Mouse (Mus musculus) liver, embryonic 13.5 days (tissue): ENCODE results near the gene Arrdc1. TPM values are rescaled to one million over a fixed set of nuclear protein-coding genes. Genes with fewer than 3 reads are reported as not detected.
A peak's percentile ranks its signal among the peaks of the same experiment; 100 is the strongest.

Experiments used
- ATAC-seq: fragments of 200-750 bp; cut with Nextera tagmentation; 2 replicates; pipeline ENCODE4 v1.8.0; 2017; ENCODE audit warnings: low read depth, mild to moderate bottlenecking, moderate number of reproducible peaks, moderate library complexity
- DNase-seq: peaks from one replicate; pipeline ENCODE4 v3.0.0; 2022
- H3K27ac ChIP-seq: fragments of 300-500 bp; sonication (generic); 2 replicates; pipeline ENCODE4 v1.5.1; 2015; ENCODE audit warnings: moderate library complexity, mild to moderate bottlenecking, inconsistent platforms
- H3K27me3 ChIP-seq: fragments of 300-500 bp; sonication (generic); 2 replicates; pipeline ENCODE4 v1.6.1; 2015; ENCODE audit warnings: mild to moderate bottlenecking, inconsistent platforms
- H3K36me3 ChIP-seq: fragments of 300-500 bp; sonication (generic); 2 replicates; pipeline ENCODE4 v1.6.1; 2015; ENCODE audit warnings: mild to moderate bottlenecking, inconsistent platforms
- H3K4me1 ChIP-seq: fragments of 300-500 bp; sonication (generic); replicated peaks from 2 replicates; pipeline ENCODE4 v1.6.1; 2015; ENCODE audit warnings: inconsistent platforms
- H3K4me2 ChIP-seq: fragments of 300-500 bp; sonication (generic); 2 replicates; pipeline ENCODE4 v1.6.1; 2015; ENCODE audit warnings: inconsistent platforms, mild to moderate bottlenecking, moderate library complexity
- H3K4me3 ChIP-seq: fragments of 300-500 bp; sonication (generic); replicated peaks from 2 replicates; pipeline ENCODE4 v1.5.1; 2015; ENCODE audit warnings: mild to moderate bottlenecking, inconsistent platforms
- H3K9ac ChIP-seq: fragments of 300-500 bp; sonication (generic); 2 replicates; pipeline ENCODE4 v1.6.1; 2015; ENCODE audit warnings: mild to moderate bottlenecking, inconsistent platforms
- H3K9me3 ChIP-seq: fragments of 300-500 bp; sonication (generic); replicated peaks from 2 replicates; pipeline ENCODE4 v1.6.1; 2016; ENCODE audit warnings: inconsistent platforms
- WGBS: fragments of 180-500 bp; shearing (Covaris S2); methylation state at CpG from one replicate; pipeline ENCODE4 v1.1.7; 2015; ENCODE audit not compliant: insufficient replicate concordance; 5-methylcytosine and 5-hydroxymethylcytosine counted together
- microRNA-seq: library from miRNA; unstranded; fragments of <30 nt; microRNA quantifications from one replicate; pipeline ENCODE4, GENCODE M21; 2016
- polyA plus RNA-seq: library from polyadenylated mRNA; unstranded; fragments of >200 nt; fragmentation: Nextera tagmentation; extraction: Ambion mirVana; gene quantifications from 2 replicates; pipeline ENCODE4 v1.2.1, GENCODE M21; 2015

Arrdc1 gene
- polyA plus RNA-seq, 1 experiment from 2014 or later = 16.8 TPM

GRCm38 (mm10) chr2:24896761-24897160, 38.3 kb downstream of the Arrdc1 start:
- Histone ChIP-seq H3K9me3 (no peaks in the 10 kb centered on the region), H3K27me3 (no peaks in the 10 kb centered on the region), H3K27ac (no peak overlapping the region), H3K4me1 (peaks cover 38% of the 10 kb centered on the region), H3K9ac (no peak overlapping the region), H3K4me2 (no peak overlapping the region), H3K36me3 (0 out of 2 replicates have a peak, but pooled peaks cover 3% of the 10 kb centered on the region), H3K4me3 (no peak overlapping the region)
- ATAC-seq = no peak
- DNase-seq = no peak
- WGBS = 57% methylated on average over 4 of the region's 4 CpGs

GRCm38 (mm10) chr2:24894211-24894610, 40.8 kb downstream of the Arrdc1 start:
- Histone ChIP-seq H3K9ac (no peak overlapping the region), H3K4me2 (no peak overlapping the region), H3K27me3 (no peaks in the 10 kb centered on the region), H3K36me3 (0 out of 2 replicates have a peak, but pooled peaks cover 3% of the 10 kb centered on the region), H3K4me1 (peaks cover 52% of the 10 kb centered on the region), H3K4me3 (no peak overlapping the region), H3K9me3 (no peaks in the 10 kb centered on the region), H3K27ac (no peak overlapping the region)
- no peak for DNase-seq
- no peak for ATAC-seq
- 41% methylated on average over 1 of the region's 1 CpGs for WGBS

DNA sequence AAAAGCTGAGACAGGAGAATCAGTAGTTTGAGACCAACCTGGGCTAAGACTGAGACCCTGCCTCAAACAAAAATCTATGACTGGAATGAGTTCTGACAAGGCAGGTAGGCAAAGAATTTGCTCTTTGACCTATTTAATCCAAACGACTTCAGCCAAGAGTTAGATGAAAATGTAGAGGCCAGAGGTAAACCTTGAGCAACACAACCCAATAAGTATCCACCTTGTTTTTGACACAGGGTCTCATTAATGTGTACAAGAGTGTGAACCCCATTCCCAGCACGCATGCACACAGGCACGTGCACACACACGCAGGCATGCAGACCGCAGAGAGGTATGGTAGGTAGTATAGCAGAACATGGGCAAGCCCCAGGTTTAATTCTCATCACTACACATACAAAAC, 42.7 kb downstream of the Arrdc1 start:
- Histone ChIP-seq H3K4me1 (peaks cover 54% of the 10 kb centered on the region), H3K27ac (no peak overlapping the region), H3K4me2 (no peak overlapping the region), H3K36me3 (0 out of 2 replicates have a peak, but pooled peaks cover 3% of the 10 kb centered on the region), H3K9ac (no peak overlapping the region), H3K9me3 (no peaks in the 10 kb centered on the region), H3K27me3 (no peaks in the 10 kb centered on the region), H3K4me3 (no peak overlapping the region)
- WGBS = 80% methylated on average over 5 of the region's 5 CpGs
- DNase-seq = no peak
- ATAC-seq = no peak

GRCm38 (mm10) chr2:24890541-24891447, 44.3 kb downstream of the Arrdc1 start:
- H3K27ac ChIP-seq = no peak overlapping the region
- WGBS = 52% methylated on average over 6 of the region's 6 CpGs
- no peak overlapping the region for H3K9ac ChIP-seq
- peaks cover 12% of the 10 kb centered on the region for H3K36me3 ChIP-seq
- H3K4me1 ChIP-seq = peaks cover 51% of the 10 kb centered on the region
- DNase-seq = peak; percentile 12
- peak; percentile 71 for ATAC-seq
- H3K4me3 ChIP-seq = no peak overlapping the region
- no peaks in the 10 kb centered on the region for H3K27me3 ChIP-seq
- no peaks in the 10 kb centered on the region for H3K9me3 ChIP-seq
- no peak overlapping the region for H3K4me2 ChIP-seq

DNA sequence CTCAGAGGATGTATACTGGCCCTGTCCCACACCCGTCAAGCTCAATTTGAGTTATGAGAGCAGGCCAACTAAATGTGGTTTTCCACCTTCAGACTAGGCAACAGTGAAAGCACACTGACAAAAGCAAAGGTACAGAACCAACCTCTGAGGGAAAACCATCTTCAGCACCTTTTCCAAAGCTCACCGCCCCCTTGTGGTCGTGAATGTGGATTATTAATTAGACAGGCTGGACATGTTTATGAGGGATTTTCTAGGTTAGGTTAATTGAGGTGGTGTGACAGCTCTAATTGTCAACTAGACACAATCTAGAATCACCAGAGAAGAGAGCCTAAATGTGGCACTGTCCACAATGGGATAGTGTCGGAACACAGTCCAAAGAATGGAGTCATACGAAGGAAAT, 46.2 kb downstream of the Arrdc1 start:
- no peak overlapping the region for H3K4me2 ChIP-seq
- no peak overlapping the region for H3K4me3 ChIP-seq
- no peak overlapping the region for H3K9ac ChIP-seq
- peaks cover 22% of the 10 kb centered on the region for H3K36me3 ChIP-seq
- WGBS = 69% methylated on average over 5 of the region's 5 CpGs
- H3K9me3 ChIP-seq = no peaks in the 10 kb centered on the region
- no peaks in the 10 kb centered on the region for H3K27me3 ChIP-seq
- no peak for ATAC-seq
- DNase-seq = no peak
- H3K27ac ChIP-seq = no peak overlapping the region
- H3K4me1 ChIP-seq = peaks cover 39% of the 10 kb centered on the region

DNA sequence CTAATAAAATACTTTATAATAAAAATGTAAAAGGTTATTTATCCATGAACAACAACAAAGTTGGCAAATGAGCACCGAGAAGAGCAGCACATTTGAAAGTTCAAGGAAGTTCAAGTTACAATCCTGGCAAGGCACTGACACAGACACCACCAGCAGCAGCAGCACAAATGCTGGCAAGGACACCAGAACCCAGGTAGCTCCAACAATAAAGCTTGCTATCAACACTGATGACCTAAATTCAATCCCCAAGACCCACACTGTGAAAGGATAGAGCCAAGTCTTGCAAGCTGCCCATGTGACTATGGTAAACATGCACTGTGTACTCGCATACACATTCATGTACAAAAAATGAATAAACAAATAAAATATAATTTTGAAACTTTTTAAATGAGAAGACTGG, 54.4 kb downstream of the Arrdc1 start:
- no peak overlapping the region for H3K4me3 ChIP-seq
- DNase-seq = no peak
- H3K9me3 ChIP-seq = no peaks in the 10 kb centered on the region
- H3K27me3 ChIP-seq = no peaks in the 10 kb centered on the region
- no peak overlapping the region for H3K9ac ChIP-seq
- no peak overlapping the region for H3K27ac ChIP-seq
- no peaks in the 10 kb centered on the region for H3K4me1 ChIP-seq
- 79% methylated on average over 2 of the region's 2 CpGs for WGBS
- no peak overlapping the region for H3K4me2 ChIP-seq
- H3K36me3 ChIP-seq = peaks cover 47% of the 10 kb centered on the region
- no peak for ATAC-seq

Small RNAs within 50 kb of the gene (microRNA-seq; reads per million reads assigned to microRNA genes)
- gene Gm22875 = not detected

Other genes starting within 250 kb of the Arrdc1 start
- 0.03 and 0.15 TPM in 2 replicates for gene Cacna1b, start 172.1 kb downstream of the Arrdc1 start, polyA plus RNA-seq
- 19.0 and 22.1 TPM in 2 replicates for gene Ehmt1, start 15.6 kb downstream of the Arrdc1 start, polyA plus RNA-seq
- 14.3 and 15.3 TPM in 2 replicates for gene Zmynd19, start 14.5 kb upstream of the Arrdc1 start, polyA plus RNA-seq
- gene Dph7, start 27.1 kb upstream of the Arrdc1 start, polyA plus RNA-seq = 10.1 and 11.7 TPM in 2 replicates
- gene Mrpl41, start 39.8 kb upstream of the Arrdc1 start, polyA plus RNA-seq = 110 and 123 TPM in 2 replicates
- gene Pnpla7, start 40.8 kb upstream of the Arrdc1 start, polyA plus RNA-seq = 12.0 and 12.8 TPM in 2 replicates
- gene Nsmf, start 119.1 kb upstream of the Arrdc1 start, polyA plus RNA-seq = 8.0 and 10.2 TPM in 2 replicates
- 1.6 and 2.2 TPM in 2 replicates for gene Entpd8, start 145.1 kb upstream of the Arrdc1 start, polyA plus RNA-seq
- gene Noxa1, start 159.9 kb upstream of the Arrdc1 start, polyA plus RNA-seq = 1.1 and 1.6 TPM in 2 replicates
- 2.5 and 2.6 TPM in 2 replicates for gene Nrarp, start 245.5 kb upstream of the Arrdc1 start, polyA plus RNA-seq